Mouse (Mus musculus) brain, embryonic 14.5 days (tissue): ENCODE data around the gene Tbl3. TPM values are rescaled to one million over a fixed set of nuclear protein-coding genes. Genes with fewer than 3 reads are reported as not detected.

ENCODE experiments used
- DNase-seq: peaks from one replicate; pipeline ENCODE4 v3.0.0-alpha.2; 2011; ENCODE audit warnings: low read depth
- CTCF ChIP-seq: fragments of 200-500 bp; IDR thresholded peaks from 2 replicates; pipeline ENCODE4 v1.5.1; 2012; ENCODE audit warnings: inconsistent platforms, mild to moderate bottlenecking, moderate library complexity, borderline replicate concordance; ENCODE audit not compliant: insufficient read depth, insufficient read length; ENCODE audit errors: extremely low read depth
- POLR2A ChIP-seq: fragments of 200-500 bp; IDR thresholded peaks from 2 replicates; pipeline ENCODE4 v1.6.1; 2012; ENCODE audit warnings: mild to moderate bottlenecking, inconsistent platforms, borderline replicate concordance; ENCODE audit not compliant: poor library complexity, insufficient read depth, insufficient read length, severe bottlenecking; ENCODE audit errors: extremely low read depth
- polyA plus RNA-seq: library from polyadenylated mRNA; depleted of rRNA; stranded (reverse); fragments of >200 nt; gene quantifications from 2 replicates; pipeline ENCODE4 v1.2.3, GENCODE M21; 2012

Tbl3 gene
- polyA plus RNA-seq, 1 experiment = 75.0 TPM

- no peak for DNase-seq
- no peak for TF ChIP-seq CTCF
- no peak for TF ChIP-seq POLR2A
Observed at GRCm38 (mm10) chr17:24737135-24737810, 29.8 kb upstream of the Tbl3 start.

- peak; percentile 98 for DNase-seq
- no peak for TF ChIP-seq CTCF
- TF ChIP-seq POLR2A = peak; percentile 25; the same call in 1 of the 2 replicates
Observed at GRCm38 (mm10) chr17:24736330-24737051, 29.0 kb upstream of the Tbl3 start, which contains the start of gene Msrb1. Msrb1 (plus strand) TSS chr17:24736642.

- TF ChIP-seq POLR2A (no peak), CTCF (no peak)
- no peak for DNase-seq
Observed at GRCm38 (mm10) chr17:24735446-24735845, 28.0 kb upstream of the Tbl3 start.

- TF ChIP-seq POLR2A (no peak), CTCF (no peak)
- DNase-seq = no peak
Observed at GRCm38 (mm10) chr17:24734513-24734912, 27.1 kb upstream of the Tbl3 start.

GRCm38 (mm10) chr17:24733434-24734050 is 26.1 kb upstream of the Tbl3 start:
- no peak for DNase-seq
- no peak for TF ChIP-seq CTCF
- no peak for TF ChIP-seq POLR2A

GRCm38 (mm10) chr17:24732233-24732935 is 24.9 kb upstream of the Tbl3 start:
- DNase-seq = no peak
- no peak for TF ChIP-seq CTCF
- TF ChIP-seq POLR2A = no peak

GRCm38 (mm10) chr17:24730787-24731186 is 23.3 kb upstream of the Tbl3 start:
- no peak for DNase-seq
- no peak for TF ChIP-seq CTCF
- TF ChIP-seq POLR2A = no peak

GRCm38 (mm10) chr17:24729067-24729466 is 21.6 kb upstream of the Tbl3 start:
- TF ChIP-seq CTCF (no peak), POLR2A (no peak)
- DNase-seq = no peak

GRCm38 (mm10) chr17:24728184-24728583 is 20.7 kb upstream of the Tbl3 start:
- TF ChIP-seq CTCF (no peak), POLR2A (no peak)

GRCm38 (mm10) chr17:24727618-24728017 is 20.2 kb upstream of the Tbl3 start, which contains the start of gene Rpl3l:
Rpl3l (plus strand) TSS chr17:24727820.
- TF ChIP-seq POLR2A (no peak), CTCF (no peak)

More at GRCm38 (mm10) chr17:24728184-24728583, 20.7 kb upstream of the Tbl3 start:
- DNase-seq = no peak

More at GRCm38 (mm10) chr17:24727618-24728017, 20.2 kb upstream of the Tbl3 start, which contains the start of gene Rpl3l:
- no peak for DNase-seq
